Mouse (Mus musculus): Measurements from ENCODE around the gene Nudc.

DNA sequence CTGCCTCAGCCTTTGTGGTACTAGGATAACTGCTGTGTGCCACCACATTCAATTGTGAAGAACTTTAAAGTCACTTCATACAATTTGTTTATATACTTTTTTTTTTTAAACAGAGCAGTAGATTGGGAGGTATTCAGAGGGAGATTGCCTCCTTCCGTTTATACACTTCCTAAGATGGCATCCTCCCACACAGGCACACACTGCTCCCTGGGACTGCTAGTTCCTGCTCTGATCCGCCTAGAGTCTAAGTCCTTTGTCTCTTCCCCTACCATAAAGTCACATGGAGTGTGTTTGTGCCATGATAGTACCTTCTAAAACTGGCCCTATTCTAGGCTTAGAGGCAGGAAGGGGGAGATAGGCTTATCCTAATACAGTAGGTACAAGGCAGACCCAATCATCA lies 24.3 kb downstream of the Nudc start:
- TF ChIP-seq POLR2A (IDR thresholded peaks at IDR 0.05; ENCODE audit: borderline replicate concordance, extremely low read depth, insufficient read depth, insufficient read length, poor library complexity, severe bottlenecking) = no peak
- TF ChIP-seq CTCF (IDR thresholded peaks at IDR 0.05; ENCODE audit: borderline replicate concordance, extremely low read depth, insufficient read depth, insufficient read length) = no peak
